Mouse (Mus musculus): ENCODE data around the gene Fbxo44. TPM values are rescaled to one million over a fixed set of nuclear protein-coding genes. Genes with fewer than 3 reads are reported as not detected.

Fbxo44 gene
- polyA plus RNA-seq (2014; fragmentation: Illumina TruSeq; extraction: RNeasy Lipid Tissue Mini Kit (QIAGEN cat#74804); ENCODE audit: insufficient read depth, low read depth, low replicate concordance) = 7.6 TPM

GRCm38 (mm10) chr4:148160436-148161390 is at the start of gene Fbxo44, which contains the start of gene Fbxo2:
Gene Fbxo44 (minus strand): TSS chr4:148160482.
Gene Fbxo2 (plus strand): TSS chr4:148160621.

GRCm38 (mm10) chr4:148151267-148152168 is 8.8 kb downstream of the Fbxo44 start, which contains the start of gene Fbxo6:
Gene Fbxo6 (minus strand): TSS chr4:148152140.

GRCm38 (mm10) chr4:148130561-148131413 is 29.5 kb downstream of the Fbxo44 start, which contains the start of gene Draxin:
Gene Draxin (minus strand): TSS chr4:148130698.

GRCm38 (mm10) chr4:148130133-148130532 is 30.1 kb downstream of the Fbxo44 start, which contains the start of gene Mad2l2:
Gene Mad2l2 (plus strand): TSS chr4:148130384.

Other genes starting within 250 kb of the Fbxo44 start
- gene Plod1, start 223.7 kb downstream of the Fbxo44 start, polyA plus RNA-seq (2014; fragmentation: Illumina TruSeq; extraction: RNeasy Lipid Tissue Mini Kit (QIAGEN cat#74804); ENCODE audit: insufficient read depth, low read depth, low replicate concordance) = 16.9 TPM
- 26.4 TPM for gene 2510039O18Rik, start 219.6 kb downstream of the Fbxo44 start, polyA plus RNA-seq (2014; fragmentation: Illumina TruSeq; extraction: RNeasy Lipid Tissue Mini Kit (QIAGEN cat#74804); ENCODE audit: insufficient read depth, low read depth, low replicate concordance)
- gene Nppb, start 174.7 kb downstream of the Fbxo44 start, polyA plus RNA-seq (2014; fragmentation: Illumina TruSeq; extraction: RNeasy Lipid Tissue Mini Kit (QIAGEN cat#74804); ENCODE audit: insufficient read depth, low read depth, low replicate concordance) = 0.69 TPM
- gene Nppa, start 159.8 kb downstream of the Fbxo44 start, polyA plus RNA-seq (2014; fragmentation: Illumina TruSeq; extraction: RNeasy Lipid Tissue Mini Kit (QIAGEN cat#74804); ENCODE audit: insufficient read depth, low read depth, low replicate concordance) = 73.5 TPM
- 4.0 TPM for gene Clcn6, start 121.7 kb downstream of the Fbxo44 start, polyA plus RNA-seq (2014; fragmentation: Illumina TruSeq; extraction: RNeasy Lipid Tissue Mini Kit (QIAGEN cat#74804); ENCODE audit: insufficient read depth, low read depth, low replicate concordance)
- 11.0 TPM for gene Mthfr, start 121.4 kb downstream of the Fbxo44 start, polyA plus RNA-seq (2014; fragmentation: Illumina TruSeq; extraction: RNeasy Lipid Tissue Mini Kit (QIAGEN cat#74804); ENCODE audit: insufficient read depth, low read depth, low replicate concordance)
- 16.5 TPM for gene Agtrap, start 72.5 kb downstream of the Fbxo44 start, polyA plus RNA-seq (2014; fragmentation: Illumina TruSeq; extraction: RNeasy Lipid Tissue Mini Kit (QIAGEN cat#74804); ENCODE audit: insufficient read depth, low read depth, low replicate concordance)
- gene Mad2l2, start 30.1 kb downstream of the Fbxo44 start, polyA plus RNA-seq (2014; fragmentation: Illumina TruSeq; extraction: RNeasy Lipid Tissue Mini Kit (QIAGEN cat#74804); ENCODE audit: insufficient read depth, low read depth, low replicate concordance) = 13.9 TPM
- gene Draxin, start 29.8 kb downstream of the Fbxo44 start, polyA plus RNA-seq (2014; fragmentation: Illumina TruSeq; extraction: RNeasy Lipid Tissue Mini Kit (QIAGEN cat#74804); ENCODE audit: insufficient read depth, low read depth, low replicate concordance) = 0.10 TPM
- gene Fbxo6, start 8.3 kb downstream of the Fbxo44 start, polyA plus RNA-seq (2014; fragmentation: Illumina TruSeq; extraction: RNeasy Lipid Tissue Mini Kit (QIAGEN cat#74804); ENCODE audit: insufficient read depth, low read depth, low replicate concordance) = 47.4 TPM
- 3.5 TPM for gene Fbxo2, start 139 bp upstream of the Fbxo44 start, polyA plus RNA-seq (2014; fragmentation: Illumina TruSeq; extraction: RNeasy Lipid Tissue Mini Kit (QIAGEN cat#74804); ENCODE audit: insufficient read depth, low read depth, low replicate concordance)
- gene Disp3, start 127.5 kb upstream of the Fbxo44 start, polyA plus RNA-seq (2014; fragmentation: Illumina TruSeq; extraction: RNeasy Lipid Tissue Mini Kit (QIAGEN cat#74804); ENCODE audit: insufficient read depth, low read depth, low replicate concordance) = not detected

All from lung, adult 10 weeks (tissue).